Mouse (Mus musculus): ENCODE measurements around the gene Chmp6. TPM values are rescaled to one million over a fixed set of nuclear protein-coding genes. Genes with fewer than 3 reads are reported as not detected.
A peak's percentile ranks its signal among the peaks of the same experiment; 100 is the strongest.

Chmp6 gene
- total and polyA plus RNA-seq, 3 experiments = 25.9 to 30.1 (median 26.8) TPM

- TF ChIP-seq CTCF (IDR thresholded peaks at IDR 0.05) (no peak), POLR2A (IDR thresholded peaks at IDR 0.05; ENCODE audit: insufficient read depth, low read depth, low read length) (no peak), EP300 (IDR thresholded peaks at IDR 0.05; ENCODE audit: insufficient read depth, low read depth, low read length) (no peak)
- 67% methylated on average over 2 of the region's 2 CpGs for WGBS
- H3K27me3 ChIP-seq (ENCODE audit: control insufficient read depth, insufficient read depth, low read length) = no peaks in the 10 kb centered on the region
- no peak for DNase-seq
- no peaks in the 10 kb centered on the region for H3K36me3 ChIP-seq (ENCODE audit: control insufficient read depth, insufficient read depth, low read length)
- no peak overlapping the region for H3K4me3 ChIP-seq
- peak overlapping the region; percentile 40 for H3K27ac ChIP-seq
- H3K9ac ChIP-seq (ENCODE audit: low read depth, low read length) = no peak overlapping the region
- peaks cover 38% of the 10 kb centered on the region for H3K4me1 ChIP-seq (ENCODE audit: control insufficient read depth, insufficient read depth, low read length)
- intact Hi-C loops (cut with DNase I) = loop anchor here (2.0 kb wide), 1 partner anchor 24 kb away; no protein-coding TSS in a partner anchor
- H3K79me2 ChIP-seq (replicated peaks; ENCODE audit: control insufficient read depth, insufficient read depth, low read length) = no peaks in the 10 kb centered on the region
These were observed 41.6 kb downstream of the Chmp6 start for GRCm38 (mm10) chr11:119954749-119955337.

- Histone ChIP-seq H3K4me1 (ENCODE audit: control insufficient read depth, insufficient read depth, low read length) (peaks cover 38% of the 10 kb centered on the region), H3K79me2 (replicated peaks; ENCODE audit: control insufficient read depth, insufficient read depth, low read length) (no peaks in the 10 kb centered on the region), H3K9ac (ENCODE audit: low read depth, low read length) (no peak overlapping the region), H3K36me3 (ENCODE audit: control insufficient read depth, insufficient read depth, low read length) (no peaks in the 10 kb centered on the region), H3K27me3 (ENCODE audit: control insufficient read depth, insufficient read depth, low read length) (no peaks in the 10 kb centered on the region), H3K27ac (peak overlapping the region; percentile 40), H3K4me3 (no peak overlapping the region)
- intact Hi-C loops (cut with DNase I) = loop anchor here (2.0 kb wide), 1 partner anchor 25 kb away; no protein-coding TSS in a partner anchor
- TF ChIP-seq CTCF (IDR thresholded peaks at IDR 0.05) (no peak), POLR2A (IDR thresholded peaks at IDR 0.05; ENCODE audit: insufficient read depth, low read depth, low read length) (no peak), EP300 (IDR thresholded peaks at IDR 0.05; ENCODE audit: insufficient read depth, low read depth, low read length) (0 out of 2 replicates have a peak, but pooled peaks have one; percentile 35)
- WGBS = 34% methylated on average over 3 of the region's 3 CpGs
- DNase-seq = peak in 1 of 2 experiments; percentile 33
These were observed 42.2 kb downstream of the Chmp6 start for GRCm38 (mm10) chr11:119955432-119955831.

- Histone ChIP-seq H3K36me3 (ENCODE audit: control insufficient read depth, insufficient read depth, low read length) (no peaks in the 10 kb centered on the region), H3K4me1 (ENCODE audit: control insufficient read depth, insufficient read depth, low read length) (peaks cover 36% of the 10 kb centered on the region), H3K27me3 (ENCODE audit: control insufficient read depth, insufficient read depth, low read length) (no peaks in the 10 kb centered on the region), H3K27ac (no peak overlapping the region), H3K79me2 (replicated peaks; ENCODE audit: control insufficient read depth, insufficient read depth, low read length) (no peaks in the 10 kb centered on the region), H3K9ac (ENCODE audit: low read depth, low read length) (no peak overlapping the region), H3K4me3 (no peak overlapping the region)
- TF ChIP-seq CTCF (IDR thresholded peaks at IDR 0.05) = no peak
- no peak for TF ChIP-seq POLR2A (IDR thresholded peaks at IDR 0.05; ENCODE audit: insufficient read depth, low read depth, low read length)
- no peak for TF ChIP-seq EP300 (IDR thresholded peaks at IDR 0.05; ENCODE audit: insufficient read depth, low read depth, low read length)
- WGBS = 93% methylated on average over 13 of the region's 13 CpGs
- no peak for DNase-seq
- intact Hi-C loops (cut with DNase I) = no loop called here
These were observed 43.3 kb downstream of the Chmp6 start for GRCm38 (mm10) chr11:119956590-119956989.

- no peak for TF ChIP-seq CTCF (IDR thresholded peaks at IDR 0.05)
- no peak for TF ChIP-seq POLR2A (IDR thresholded peaks at IDR 0.05; ENCODE audit: insufficient read depth, low read depth, low read length)
- TF ChIP-seq EP300 (IDR thresholded peaks at IDR 0.05; ENCODE audit: insufficient read depth, low read depth, low read length) = no peak
- no peak for DNase-seq
These were observed 45.6 kb downstream of the Chmp6 start for GRCm38 (mm10) chr11:119958856-119959255.

GRCm38 (mm10) chr11:119959714-119960113 lies 46.5 kb downstream of the Chmp6 start:
- H3K4me1 ChIP-seq (ENCODE audit: control insufficient read depth, insufficient read depth, low read length) = peaks cover 11% of the 10 kb centered on the region
- no peak overlapping the region for H3K9ac ChIP-seq (ENCODE audit: low read depth, low read length)
- no peak overlapping the region for H3K4me3 ChIP-seq
- DNase-seq = no peak
- intact Hi-C loops (cut with DNase I) = no loop called here
- WGBS = 62% methylated on average over 4 of the region's 4 CpGs
- H3K79me2 ChIP-seq (replicated peaks; ENCODE audit: control insufficient read depth, insufficient read depth, low read length) = no peaks in the 10 kb centered on the region
- no peak for TF ChIP-seq POLR2A (IDR thresholded peaks at IDR 0.05; ENCODE audit: insufficient read depth, low read depth, low read length)
- H3K27me3 ChIP-seq (ENCODE audit: control insufficient read depth, insufficient read depth, low read length) = no peaks in the 10 kb centered on the region
- no peaks in the 10 kb centered on the region for H3K36me3 ChIP-seq (ENCODE audit: control insufficient read depth, insufficient read depth, low read length)
- no peak overlapping the region for H3K27ac ChIP-seq

More at GRCm38 (mm10) chr11:119958856-119959255, 45.6 kb downstream of the Chmp6 start:
- no peaks in the 10 kb centered on the region for H3K79me2 ChIP-seq (replicated peaks; ENCODE audit: control insufficient read depth, insufficient read depth, low read length)
- no peak overlapping the region for H3K9ac ChIP-seq (ENCODE audit: low read depth, low read length)
- H3K36me3 ChIP-seq (ENCODE audit: control insufficient read depth, insufficient read depth, low read length) = no peaks in the 10 kb centered on the region
- intact Hi-C loops (cut with DNase I) = no loop called here
- no peaks in the 10 kb centered on the region for H3K27me3 ChIP-seq (ENCODE audit: control insufficient read depth, insufficient read depth, low read length)
- no peak overlapping the region for H3K4me3 ChIP-seq
- 48% methylated on average over 7 of the region's 7 CpGs for WGBS
- H3K4me1 ChIP-seq (ENCODE audit: control insufficient read depth, insufficient read depth, low read length) = peaks cover 17% of the 10 kb centered on the region
- no peak overlapping the region for H3K27ac ChIP-seq

GRCm38 (mm10) chr11:119960671-119961070 lies 47.4 kb downstream of the Chmp6 start:
- peaks cover 3% of the 10 kb centered on the region for H3K4me1 ChIP-seq (ENCODE audit: control insufficient read depth, insufficient read depth, low read length)
- no peak overlapping the region for H3K27ac ChIP-seq
- TF ChIP-seq POLR2A (IDR thresholded peaks at IDR 0.05; ENCODE audit: insufficient read depth, low read depth, low read length) (no peak), CTCF (IDR thresholded peaks at IDR 0.05) (no peak), EP300 (IDR thresholded peaks at IDR 0.05; ENCODE audit: insufficient read depth, low read depth, low read length) (no peak)
- no peak overlapping the region for H3K4me3 ChIP-seq
- H3K27me3 ChIP-seq (ENCODE audit: control insufficient read depth, insufficient read depth, low read length) = no peaks in the 10 kb centered on the region
- no peaks in the 10 kb centered on the region for H3K36me3 ChIP-seq (ENCODE audit: control insufficient read depth, insufficient read depth, low read length)
- H3K79me2 ChIP-seq (replicated peaks; ENCODE audit: control insufficient read depth, insufficient read depth, low read length) = no peaks in the 10 kb centered on the region
- no peak overlapping the region for H3K9ac ChIP-seq (ENCODE audit: low read depth, low read length)
- WGBS = 84% methylated on average over 6 of the region's 6 CpGs
- intact Hi-C loops (cut with DNase I) = no loop called here
- no peak for DNase-seq
